Mouse (Mus musculus): ENCODE results near the gene Inpp4a.

Gene Inpp4a

GRCm38 (mm10) chr1:37299540-37300491 is at the start of gene Inpp4a:
TSS of gene Inpp4a (plus strand) at chr1:37299865.
- DNase-seq (ENCODE audit: low read depth, low spot score): peak; percentile 83

DNA sequence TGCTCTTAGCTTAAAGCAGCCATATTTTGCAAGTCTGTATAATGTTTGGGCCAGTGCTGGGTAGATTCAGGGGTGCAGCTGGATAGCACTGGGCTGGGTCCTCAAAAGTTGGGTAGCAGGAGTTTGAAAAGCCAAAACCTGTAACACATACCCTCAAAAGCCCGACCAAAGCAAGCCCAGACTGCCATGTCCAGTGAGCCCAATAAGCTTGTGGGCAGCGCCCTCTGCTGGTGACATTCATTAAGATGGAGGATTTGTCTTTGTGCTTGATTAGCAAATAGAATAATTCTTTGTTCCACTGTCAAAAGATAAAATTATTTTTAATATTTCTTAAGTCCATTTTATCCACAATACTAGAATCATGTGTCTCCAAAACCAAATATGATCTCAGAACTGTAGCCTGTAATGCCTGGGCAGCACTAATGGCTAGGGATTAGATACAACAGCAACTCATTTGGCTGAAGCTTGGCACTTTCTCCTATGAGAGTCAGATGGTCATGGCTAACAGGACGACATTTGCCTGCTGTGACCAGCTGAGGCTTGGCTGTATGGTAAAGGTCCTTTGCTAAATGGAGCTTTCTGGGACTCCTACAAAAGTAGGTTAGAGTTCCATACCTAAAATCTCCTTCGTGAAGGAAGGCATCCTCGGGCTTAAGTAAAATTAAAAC is 48.9 kb upstream of the Inpp4a start:
- DNase-seq (ENCODE audit: low read depth, low spot score): peak; percentile 19

GRCm38 (mm10) chr1:37258443-37258842 is 41.2 kb upstream of the Inpp4a start:
- DNase-seq (ENCODE audit: low read depth, low spot score): no peak

DNA sequence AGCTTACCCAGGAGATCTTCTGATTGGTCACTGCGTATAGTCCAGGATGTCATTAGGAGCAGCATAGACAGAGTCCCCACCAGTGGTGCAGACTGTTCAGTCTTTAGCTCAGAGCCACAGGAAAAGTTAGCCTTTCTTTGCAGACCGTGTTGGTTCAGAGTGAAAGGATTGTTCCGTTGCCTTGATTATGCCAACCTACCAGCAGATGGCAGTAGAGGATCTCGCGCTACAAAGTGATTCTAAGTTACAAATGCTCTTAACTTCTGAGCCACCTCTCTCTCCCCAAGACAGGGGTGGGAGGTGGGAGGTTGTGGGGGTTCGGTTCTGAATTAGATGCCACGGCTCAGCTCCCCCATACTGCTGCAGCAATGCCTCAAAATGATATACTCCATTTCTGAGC is 27.2 kb upstream of the Inpp4a start:
- DNase-seq (ENCODE audit: low read depth, low spot score): peak; percentile 12

DNA sequence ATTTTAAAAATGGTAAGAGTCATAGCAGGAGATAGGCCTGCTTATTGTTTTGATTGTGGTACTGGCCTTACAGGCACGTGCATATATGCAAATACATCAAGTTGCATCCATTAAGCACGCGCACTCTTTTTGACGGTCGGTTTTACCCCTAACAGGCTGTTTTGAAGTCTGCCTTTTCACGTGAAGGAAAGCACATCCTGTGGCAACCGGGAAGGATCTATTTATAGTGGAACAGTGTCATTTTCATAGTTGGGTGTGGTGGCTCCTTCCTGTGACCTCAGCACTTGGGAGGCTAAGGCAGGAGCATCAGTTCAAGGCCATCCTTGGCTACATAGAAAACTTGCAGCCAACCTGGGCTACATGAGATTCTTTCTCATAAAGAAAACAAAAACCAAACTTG is 13.1 kb upstream of the Inpp4a start:
- DNase-seq (ENCODE audit: low read depth, low spot score): no peak

DNA sequence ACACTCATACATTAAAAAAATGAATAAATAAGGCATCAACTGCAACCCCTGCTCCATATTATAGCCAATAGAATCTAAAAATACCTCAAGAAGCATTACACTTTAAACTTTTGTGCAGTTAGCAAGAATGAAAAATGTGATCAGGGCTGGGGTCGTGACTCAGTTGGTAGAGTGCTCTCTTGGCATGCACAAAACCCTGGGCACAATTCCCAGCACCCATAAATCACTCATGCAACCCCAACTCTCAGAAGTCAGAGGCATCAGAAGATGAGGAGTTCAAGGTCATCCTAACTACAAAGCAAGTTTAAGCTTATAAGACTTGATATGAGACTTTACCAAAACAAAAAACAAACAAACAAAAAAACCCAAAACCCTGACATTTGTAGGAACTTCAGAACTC is 11.9 kb upstream of the Inpp4a start:
- DNase-seq (ENCODE audit: low read depth, low spot score): no peak

DNA sequence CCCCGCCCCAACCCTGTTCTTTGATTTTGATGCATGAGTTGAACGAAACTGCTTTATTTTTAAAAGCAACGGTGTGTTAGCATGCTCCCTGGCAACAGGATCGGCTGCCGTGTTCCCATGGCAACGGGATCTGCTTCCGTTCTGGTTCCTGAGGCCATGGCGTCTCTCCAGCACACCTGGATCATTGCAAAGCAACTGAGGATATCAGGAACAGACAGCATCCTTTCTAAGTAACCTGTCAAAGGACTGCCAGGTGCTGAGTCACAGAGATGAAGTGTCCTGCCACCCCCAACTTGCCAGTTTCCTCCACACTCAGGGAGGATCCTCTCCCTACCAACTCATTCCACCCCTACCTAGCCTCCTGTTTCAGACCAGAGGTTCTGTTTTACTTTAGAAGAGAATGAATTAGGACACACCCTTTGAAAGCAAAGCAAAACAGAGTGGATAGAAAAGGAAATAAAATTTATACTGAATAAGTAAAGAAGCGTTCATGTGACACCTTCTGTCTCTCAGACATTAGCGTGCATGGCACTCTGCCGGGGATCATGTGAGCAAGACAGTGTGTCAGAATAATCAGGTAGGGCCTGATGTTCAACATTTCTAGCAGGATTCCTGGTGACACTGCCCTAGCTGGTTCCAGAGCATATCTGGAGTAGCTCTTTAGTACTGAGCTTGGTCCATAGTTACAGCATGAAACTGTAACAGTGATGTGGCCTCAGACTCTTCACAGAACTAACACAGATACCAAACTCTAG is 11.3 kb upstream of the Inpp4a start:
- DNase-seq (ENCODE audit: low read depth, low spot score): no peak

DNA sequence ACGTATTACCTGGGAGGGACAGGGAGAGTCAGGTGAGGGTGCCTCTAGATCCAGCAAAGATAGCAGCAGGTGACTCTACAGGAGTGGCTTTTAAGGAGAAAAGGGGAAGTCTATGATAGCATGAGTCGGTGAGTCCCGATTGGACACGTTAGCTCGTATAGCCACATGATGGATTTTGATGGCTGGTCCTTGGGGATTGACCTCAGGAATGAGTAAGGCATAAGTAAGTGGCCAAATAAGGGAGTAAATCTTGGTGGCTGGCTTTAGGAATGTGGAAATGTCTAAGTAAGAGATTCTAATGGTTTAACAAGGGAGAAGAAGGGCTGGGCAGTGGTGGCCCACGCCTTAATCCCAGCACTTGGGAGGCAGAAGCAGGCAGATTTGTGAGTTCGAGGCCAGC is 10.7 kb upstream of the Inpp4a start:
- no peak for DNase-seq (ENCODE audit: low read depth, low spot score)

- no peak for DNase-seq (ENCODE audit: low read depth, low spot score)
These were observed 3.3 kb upstream of the Inpp4a start for GRCm38 (mm10) chr1:37296414-37296813.

DNA sequence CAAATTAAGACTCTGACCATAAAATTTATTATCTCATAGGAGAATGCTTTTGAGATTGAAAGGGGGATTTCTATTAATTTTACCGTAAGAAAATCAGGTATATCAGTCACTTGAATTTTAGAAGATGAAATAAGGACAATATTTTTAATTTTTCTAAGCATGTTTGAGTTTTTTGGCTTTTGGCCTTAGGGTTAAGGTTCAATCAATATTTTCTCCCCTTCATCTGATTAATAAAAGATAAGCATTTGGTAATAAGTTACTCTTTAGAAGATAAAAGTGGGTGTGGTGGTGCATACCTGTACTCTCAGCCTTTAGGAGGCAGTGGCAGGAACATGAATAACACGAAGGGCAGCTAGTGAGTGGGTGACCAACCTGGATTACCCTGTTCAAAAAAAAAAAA is 761 bp upstream of the Inpp4a start:
- DNase-seq (ENCODE audit: low read depth, low spot score): no peak

DNA sequence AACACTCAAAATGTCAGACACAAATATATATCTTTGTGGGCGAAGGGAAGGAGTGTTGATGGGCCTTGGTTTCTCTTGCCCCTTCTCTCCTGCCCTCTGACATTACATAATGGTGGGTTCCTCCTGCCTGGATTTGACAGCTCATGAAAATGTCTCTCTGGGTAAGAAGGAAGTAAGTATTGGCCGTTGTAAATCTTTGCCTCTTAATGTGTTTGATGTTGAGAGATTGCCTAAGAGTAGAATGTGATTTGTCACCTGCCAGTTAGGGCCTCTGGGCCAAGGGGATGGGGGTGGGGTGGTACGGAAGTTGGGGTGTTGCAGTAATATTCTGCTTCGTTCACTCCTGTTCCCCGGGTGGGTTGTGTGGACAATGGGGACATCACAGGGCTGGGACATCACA is 985 bp downstream of the Inpp4a start:
- no peak for DNase-seq (ENCODE audit: low read depth, low spot score)

GRCm38 (mm10) chr1:37302801-37303200 is 3.1 kb downstream of the Inpp4a start:
- no peak for DNase-seq (ENCODE audit: low read depth, low spot score)

DNA sequence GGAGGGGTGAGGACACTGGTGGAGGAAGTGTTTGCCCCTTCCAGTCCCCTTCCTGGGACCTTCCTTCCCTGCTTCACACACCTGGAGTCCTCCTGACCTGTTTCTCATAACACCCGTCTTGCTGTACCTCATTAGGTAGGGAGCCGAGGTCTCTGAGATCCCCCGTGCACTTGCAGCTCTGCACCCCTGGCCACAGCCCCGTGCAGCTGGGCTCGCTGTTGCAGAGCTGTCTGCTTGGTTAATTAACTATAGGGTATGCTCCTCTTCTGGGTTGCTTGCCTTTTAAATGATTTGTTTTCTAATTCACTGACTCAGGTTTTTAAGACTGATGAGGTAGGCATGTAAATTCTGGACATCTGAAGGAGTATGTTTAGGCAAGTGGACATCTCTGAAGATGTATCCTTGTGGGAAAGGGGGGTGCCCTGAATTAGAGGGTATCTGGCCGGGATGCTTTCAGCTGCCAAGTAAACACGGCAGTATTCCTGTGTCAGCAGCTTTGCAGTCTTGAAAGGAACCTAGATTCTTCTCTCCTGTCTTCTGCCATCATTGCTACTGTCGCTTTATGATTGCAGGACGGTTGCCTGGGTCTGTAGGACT is 6.1 kb downstream of the Inpp4a start:
- no peak for DNase-seq (ENCODE audit: low read depth, low spot score)

- no peak for DNase-seq (ENCODE audit: low read depth, low spot score)
These were observed 7.9 kb downstream of the Inpp4a start for GRCm38 (mm10) chr1:37307586-37307985.

- DNase-seq (ENCODE audit: low read depth, low spot score): no peak
These were observed 8.5 kb downstream of the Inpp4a start for GRCm38 (mm10) chr1:37308021-37308742.

DNA sequence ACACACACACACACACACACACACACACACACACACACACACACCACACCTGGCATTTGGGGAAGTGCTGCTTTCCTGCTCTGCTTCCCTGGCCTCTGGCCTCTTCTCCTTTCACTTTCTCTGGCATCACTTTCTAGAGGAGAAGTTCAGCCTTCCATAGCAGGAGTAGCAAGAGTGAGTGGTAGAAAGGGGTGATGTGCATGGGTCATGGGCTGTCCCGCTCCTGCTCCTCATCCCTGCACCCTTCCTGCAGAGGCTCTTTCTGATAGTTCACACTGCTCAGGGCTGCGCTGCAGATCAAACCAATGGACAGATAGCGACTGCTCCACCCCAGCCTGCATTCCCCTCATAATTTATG is 9.1 kb downstream of the Inpp4a start:
- DNase-seq (ENCODE audit: low read depth, low spot score): no peak

DNA sequence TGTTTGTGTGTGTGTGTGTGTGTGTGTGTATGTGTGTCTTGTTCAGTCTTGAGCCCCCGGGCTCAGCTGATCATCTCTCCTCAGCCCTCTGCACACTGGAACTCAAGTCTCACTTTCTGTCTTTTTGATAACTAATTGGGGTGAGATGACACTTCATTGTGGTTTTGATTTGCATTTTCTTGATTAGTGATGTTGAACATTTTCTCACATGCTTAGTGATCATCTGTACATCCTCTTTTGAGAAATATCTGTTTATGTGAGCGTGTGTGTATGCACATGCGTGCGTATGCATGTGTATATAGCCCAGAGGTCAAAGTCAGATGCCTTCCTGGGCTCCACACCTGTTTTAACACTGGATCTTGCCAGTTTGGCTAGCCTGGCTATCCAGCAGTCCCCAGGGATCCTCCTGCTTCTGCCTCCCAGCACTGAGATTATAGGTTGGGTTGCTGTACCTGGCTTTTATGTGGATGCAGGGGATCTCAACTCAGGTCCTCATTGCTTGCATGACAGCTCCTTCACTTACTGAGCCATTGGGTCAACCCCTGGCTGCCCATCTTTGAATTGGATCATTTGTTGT is 10.4 kb downstream of the Inpp4a start:
- no peak for DNase-seq (ENCODE audit: low read depth, low spot score)

- no peak for DNase-seq (ENCODE audit: low read depth, low spot score)
These were observed 14.7 kb downstream of the Inpp4a start for GRCm38 (mm10) chr1:37314338-37314737.

DNA sequence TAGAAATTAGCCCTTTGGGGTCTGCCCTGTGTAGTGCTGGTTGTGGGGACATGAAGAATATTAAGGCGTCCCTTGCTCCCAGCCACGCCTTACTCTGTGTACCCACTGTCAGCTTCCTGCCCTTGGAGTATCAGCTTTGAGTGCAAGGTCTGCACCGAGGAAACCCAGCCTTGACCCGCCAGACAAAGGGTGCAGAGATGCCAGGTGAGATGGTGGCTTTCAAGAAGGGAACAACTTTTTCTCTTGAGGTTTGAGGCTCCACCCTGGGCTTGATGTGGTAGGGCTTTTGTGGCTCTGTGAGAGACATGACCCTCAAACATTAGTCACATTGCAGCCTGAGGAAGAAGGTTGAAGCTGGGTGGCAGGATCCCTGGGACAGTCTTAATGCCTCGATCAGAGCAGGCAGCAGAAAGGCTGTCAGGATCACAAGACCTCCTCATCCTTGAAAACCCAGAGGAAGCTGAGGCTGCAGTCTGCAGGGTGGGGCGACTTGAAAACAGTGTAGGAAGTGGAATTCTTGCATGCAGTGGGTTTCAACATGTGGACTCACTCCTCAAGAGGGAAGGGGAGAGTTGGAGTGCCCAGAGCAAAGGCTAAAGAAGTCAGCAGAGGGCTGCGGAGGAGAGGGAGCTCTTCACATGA is 18.1 kb downstream of the Inpp4a start:
- no peak for DNase-seq (ENCODE audit: low read depth, low spot score)

- DNase-seq (ENCODE audit: low read depth, low spot score): no peak
These were observed 18.9 kb downstream of the Inpp4a start for GRCm38 (mm10) chr1:37318558-37318957.
